Mouse (Mus musculus): ENCODE results near the gene Hes6.

DNA sequence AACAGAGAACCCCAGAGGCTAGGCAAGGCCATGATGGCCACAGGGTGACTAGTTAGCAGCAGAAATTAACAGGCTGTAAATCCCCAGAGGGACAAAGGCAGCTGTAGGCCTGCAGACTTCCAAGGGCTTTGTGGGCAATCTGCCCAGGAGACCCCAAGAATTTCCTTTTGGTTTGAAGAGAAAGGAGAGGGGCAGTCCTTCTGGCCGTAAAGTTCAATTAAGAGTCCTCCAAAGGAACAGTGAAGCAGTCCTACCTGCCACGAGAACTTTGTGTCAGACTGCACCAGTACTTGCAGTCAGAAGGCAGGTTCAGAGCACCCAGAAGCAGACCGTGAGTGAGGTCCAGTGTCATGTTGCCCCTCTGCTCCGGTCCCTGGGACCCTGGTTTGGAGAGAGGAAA lies 1.1 kb upstream of the Hes6 start:
- TF ChIP-seq CTCF (IDR thresholded peaks at IDR 0.05; ENCODE audit: borderline replicate concordance, extremely low read depth, insufficient read depth, insufficient read length), result no peak
- no peak for TF ChIP-seq POLR2A (IDR thresholded peaks at IDR 0.05; ENCODE audit: borderline replicate concordance, extremely low read depth, insufficient read depth, insufficient read length, poor library complexity, severe bottlenecking)

Measured in brain, embryonic 14.5 days (tissue).